Mouse (Mus musculus): ENCODE measurements at regions not wholly inside any gene's neighbourhood (a gene's known extent, or its start where the extent isn't known, plus 50 kb on each side); places are given as distances from the start of the nearest gene placed in this dataset.

DNA sequence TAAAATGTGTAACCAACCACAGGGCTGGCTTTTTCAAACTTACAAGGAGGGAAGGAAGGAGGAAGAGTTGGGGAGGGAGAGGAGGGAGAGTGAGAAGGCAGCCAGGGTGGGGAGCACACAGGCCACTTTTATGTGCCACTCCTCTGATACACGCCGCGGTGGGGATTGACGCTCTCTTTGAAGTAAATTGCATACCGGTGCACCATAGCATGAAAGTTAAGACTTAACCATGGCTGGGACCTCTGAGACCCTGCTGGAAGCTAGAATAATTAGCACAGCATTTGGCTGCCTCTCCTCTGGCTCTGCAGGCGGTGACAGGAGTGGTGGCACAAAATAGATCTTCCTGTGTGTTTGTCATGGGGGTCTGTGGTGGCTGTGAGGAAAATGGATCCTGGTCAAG is 380.7 kb downstream of the H2al1j start:
- Histone ChIP-seq H3K4me3 (ENCODE audit: low read depth, low read length) (no peak overlapping the region), H3K9me3 (replicated peaks; ENCODE audit: control insufficient read depth, insufficient read depth, low read length, poor library complexity, severe bottlenecking) (no peaks in the 10 kb centered on the region), H3K27me3 (ENCODE audit: control insufficient read depth, insufficient read depth, low read length, poor library complexity, severe bottlenecking) (no peaks in the 10 kb centered on the region), H3K4me1 (ENCODE audit: control insufficient read depth, insufficient read depth, low read length) (no peaks in the 10 kb centered on the region), H3K9ac (ENCODE audit: low read depth, poor library complexity, severe bottlenecking) (no peak overlapping the region), H3K36me3 (ENCODE audit: control insufficient read depth, insufficient read depth, low read length, poor library complexity, severe bottlenecking) (no peaks in the 10 kb centered on the region), H3K27ac (ENCODE audit: insufficient read depth, low read length) (no peak overlapping the region)
- TF ChIP-seq POLR2A (IDR thresholded peaks at IDR 0.05; ENCODE audit: insufficient read depth, low read length), result no peak
- no peak for TF ChIP-seq CTCF (IDR thresholded peaks at IDR 0.05; ENCODE audit: low read depth, low read length)
- no peak for TF ChIP-seq EP300 (IDR thresholded peaks at IDR 0.05; ENCODE audit: insufficient read depth, low read depth, low read length)

- Histone ChIP-seq H3K4me3 (ENCODE audit: low read depth, low read length) (no peak overlapping the region), H3K27me3 (ENCODE audit: control insufficient read depth, insufficient read depth, low read length, poor library complexity, severe bottlenecking) (no peaks in the 10 kb centered on the region)
These were observed 381.7 kb downstream of the H2al1j start for GRCm38 (mm10) chrX:11709326-11709725.

GRCm38 (mm10) chrX:11713423-11713822 is 385.8 kb downstream of the H2al1j start:
- Histone ChIP-seq H3K36me3 (ENCODE audit: control insufficient read depth, insufficient read depth, low read length, poor library complexity, severe bottlenecking) (no peaks in the 10 kb centered on the region), H3K9ac (ENCODE audit: low read depth, poor library complexity, severe bottlenecking) (no peak overlapping the region), H3K27me3 (ENCODE audit: control insufficient read depth, insufficient read depth, low read length, poor library complexity, severe bottlenecking) (no peaks in the 10 kb centered on the region), H3K9me3 (replicated peaks; ENCODE audit: control insufficient read depth, insufficient read depth, low read length, poor library complexity, severe bottlenecking) (no peaks in the 10 kb centered on the region; the same call in 1 of the 2 replicates), H3K4me3 (ENCODE audit: low read depth, low read length) (no peak overlapping the region), H3K27ac (ENCODE audit: insufficient read depth, low read length) (no peak overlapping the region), H3K4me1 (ENCODE audit: control insufficient read depth, insufficient read depth, low read length) (peaks cover 3% of the 10 kb centered on the region)
- TF ChIP-seq EP300 (IDR thresholded peaks at IDR 0.05; ENCODE audit: insufficient read depth, low read depth, low read length), result no peak
- no peak for TF ChIP-seq CTCF (IDR thresholded peaks at IDR 0.05; ENCODE audit: low read depth, low read length)
- TF ChIP-seq POLR2A (IDR thresholded peaks at IDR 0.05; ENCODE audit: insufficient read depth, low read length), result no peak

More at GRCm38 (mm10) chrX:11709326-11709725, 381.7 kb downstream of the H2al1j start:
- H3K9me3 ChIP-seq (replicated peaks; ENCODE audit: control insufficient read depth, insufficient read depth, low read length, poor library complexity, severe bottlenecking), result no peaks in the 10 kb centered on the region; the same call in 1 of the 2 replicates
- H3K4me1 ChIP-seq (ENCODE audit: control insufficient read depth, insufficient read depth, low read length), result no peaks in the 10 kb centered on the region
- TF ChIP-seq CTCF (IDR thresholded peaks at IDR 0.05; ENCODE audit: low read depth, low read length) (no peak), POLR2A (IDR thresholded peaks at IDR 0.05; ENCODE audit: insufficient read depth, low read length) (no peak), EP300 (IDR thresholded peaks at IDR 0.05; ENCODE audit: insufficient read depth, low read depth, low read length) (no peak)
- no peak overlapping the region for H3K9ac ChIP-seq (ENCODE audit: low read depth, poor library complexity, severe bottlenecking)
- no peaks in the 10 kb centered on the region for H3K36me3 ChIP-seq (ENCODE audit: control insufficient read depth, insufficient read depth, low read length, poor library complexity, severe bottlenecking)
- no peak overlapping the region for H3K27ac ChIP-seq (ENCODE audit: insufficient read depth, low read length)

- TF ChIP-seq CTCF (IDR thresholded peaks at IDR 0.05; ENCODE audit: low read depth, low read length) (no peak), POLR2A (IDR thresholded peaks at IDR 0.05; ENCODE audit: insufficient read depth, low read length) (no peak), EP300 (IDR thresholded peaks at IDR 0.05; ENCODE audit: insufficient read depth, low read depth, low read length) (no peak)
- H3K4me1 ChIP-seq (ENCODE audit: control insufficient read depth, insufficient read depth, low read length), result peaks cover 3% of the 10 kb centered on the region
- H3K9ac ChIP-seq (ENCODE audit: low read depth, poor library complexity, severe bottlenecking), result no peak overlapping the region
- H3K36me3 ChIP-seq (ENCODE audit: control insufficient read depth, insufficient read depth, low read length, poor library complexity, severe bottlenecking), result no peaks in the 10 kb centered on the region
- no peaks in the 10 kb centered on the region; the same call in 1 of the 2 replicates for H3K9me3 ChIP-seq (replicated peaks; ENCODE audit: control insufficient read depth, insufficient read depth, low read length, poor library complexity, severe bottlenecking)
- no peaks in the 10 kb centered on the region for H3K27me3 ChIP-seq (ENCODE audit: control insufficient read depth, insufficient read depth, low read length, poor library complexity, severe bottlenecking)
- H3K27ac ChIP-seq (ENCODE audit: insufficient read depth, low read length), result no peak overlapping the region
- H3K4me3 ChIP-seq (ENCODE audit: low read depth, low read length), result no peak overlapping the region
These were observed 389.2 kb downstream of the H2al1j start for GRCm38 (mm10) chrX:11716773-11717172.

GRCm38 (mm10) chrX:11718778-11719177 is 391.2 kb downstream of the H2al1j start:
- H3K27me3 ChIP-seq (ENCODE audit: control insufficient read depth, insufficient read depth, low read length, poor library complexity, severe bottlenecking), result no peaks in the 10 kb centered on the region
- no peak overlapping the region for H3K9ac ChIP-seq (ENCODE audit: low read depth, poor library complexity, severe bottlenecking)
- H3K27ac ChIP-seq (ENCODE audit: insufficient read depth, low read length), result no peak overlapping the region
- peaks cover 3% of the 10 kb centered on the region for H3K4me1 ChIP-seq (ENCODE audit: control insufficient read depth, insufficient read depth, low read length)
- H3K4me3 ChIP-seq (ENCODE audit: low read depth, low read length), result no peak overlapping the region
- TF ChIP-seq EP300 (IDR thresholded peaks at IDR 0.05; ENCODE audit: insufficient read depth, low read depth, low read length) (no peak), POLR2A (IDR thresholded peaks at IDR 0.05; ENCODE audit: insufficient read depth, low read length) (no peak), CTCF (IDR thresholded peaks at IDR 0.05; ENCODE audit: low read depth, low read length) (no peak)
- no peaks in the 10 kb centered on the region; the same call in 1 of the 2 replicates for H3K9me3 ChIP-seq (replicated peaks; ENCODE audit: control insufficient read depth, insufficient read depth, low read length, poor library complexity, severe bottlenecking)
- no peaks in the 10 kb centered on the region for H3K36me3 ChIP-seq (ENCODE audit: control insufficient read depth, insufficient read depth, low read length, poor library complexity, severe bottlenecking)

DNA sequence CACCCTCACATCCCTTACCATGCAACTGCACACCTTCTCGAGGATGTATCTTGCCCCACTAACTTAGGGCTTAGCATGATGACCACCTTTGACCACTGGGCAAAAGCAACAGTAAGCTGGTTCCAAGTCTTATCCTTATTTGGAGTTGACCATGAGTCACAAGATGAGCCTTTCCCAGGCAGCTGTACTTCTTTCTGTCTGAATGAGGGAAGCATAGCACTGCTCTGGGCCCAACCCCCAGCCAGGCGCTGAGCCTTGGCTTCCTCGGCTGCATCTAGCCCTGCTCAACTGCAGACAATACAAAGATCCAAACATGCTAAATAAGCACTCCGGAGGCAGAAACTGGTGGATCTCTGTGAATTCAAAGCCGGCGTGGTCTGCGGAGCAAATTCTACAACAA is 392.9 kb downstream of the H2al1j start:
- Histone ChIP-seq H3K4me1 (ENCODE audit: control insufficient read depth, insufficient read depth, low read length) (peaks cover 3% of the 10 kb centered on the region), H3K36me3 (ENCODE audit: control insufficient read depth, insufficient read depth, low read length, poor library complexity, severe bottlenecking) (no peaks in the 10 kb centered on the region), H3K27me3 (ENCODE audit: control insufficient read depth, insufficient read depth, low read length, poor library complexity, severe bottlenecking) (no peaks in the 10 kb centered on the region), H3K9ac (ENCODE audit: low read depth, poor library complexity, severe bottlenecking) (no peak overlapping the region), H3K27ac (ENCODE audit: insufficient read depth, low read length) (no peak overlapping the region), H3K4me3 (ENCODE audit: low read depth, low read length) (no peak overlapping the region), H3K9me3 (replicated peaks; ENCODE audit: control insufficient read depth, insufficient read depth, low read length, poor library complexity, severe bottlenecking) (no peaks in the 10 kb centered on the region)
- TF ChIP-seq CTCF (IDR thresholded peaks at IDR 0.05; ENCODE audit: low read depth, low read length) (no peak), EP300 (IDR thresholded peaks at IDR 0.05; ENCODE audit: insufficient read depth, low read depth, low read length) (no peak), POLR2A (IDR thresholded peaks at IDR 0.05; ENCODE audit: insufficient read depth, low read length) (no peak)
